Mouse (Mus musculus) kidney, adult 2 months (tissue): ENCODE measurements at regions not wholly inside any gene's neighbourhood (a gene's known extent, or its start where the extent isn't known, plus 50 kb on each side); places are given as distances from the start of the nearest gene placed in this dataset.

Experiments
- CTCF ChIP-seq: fragments of 200-500 bp; conservative IDR thresholded peaks from 2 replicates; pipeline ENCODE4 v1.5.1; 2011; ENCODE audit warnings: low read depth, mild to moderate bottlenecking, control low read depth, low read length, moderate library complexity, mixed read lengths; ENCODE audit not compliant: insufficient read depth, insufficient read length
- POLR2A ChIP-seq: fragments of 200-500 bp; IDR thresholded peaks from one replicate; pipeline ENCODE4 v1.6.1; 2011; ENCODE audit warnings: low read depth, low read length, control low read depth

DNA sequence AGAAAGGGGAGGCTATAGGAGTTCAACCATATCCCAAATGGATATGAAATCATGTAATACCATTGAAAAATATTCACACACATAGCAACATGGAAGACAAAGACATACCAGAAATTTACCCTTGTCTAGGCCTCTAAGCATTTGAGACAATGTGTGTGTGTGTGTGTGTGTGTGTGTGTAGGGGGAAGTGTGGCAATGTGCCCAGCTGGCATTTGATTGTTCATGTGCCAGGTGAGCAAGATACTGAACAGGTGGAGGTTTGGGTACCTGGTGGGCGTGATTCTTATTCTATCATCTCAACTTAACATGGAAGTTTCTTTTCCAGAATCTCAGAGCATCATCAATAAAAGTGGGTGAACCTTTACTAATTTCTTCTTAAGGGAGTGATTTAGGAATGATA, 143.3 kb downstream of the Inhba start:
- TF ChIP-seq CTCF, result no peak
- no peak for TF ChIP-seq POLR2A
